Mouse (Mus musculus) 3T3-L1 (cell line): ENCODE measurements around the gene Ankrd13a.

Experiments
- DNase-seq: peaks from one replicate; pipeline ENCODE4 v3.0.0-alpha.2; 2015; ENCODE audit warnings: low read depth, low spot score

Ankrd13a gene

DNA sequence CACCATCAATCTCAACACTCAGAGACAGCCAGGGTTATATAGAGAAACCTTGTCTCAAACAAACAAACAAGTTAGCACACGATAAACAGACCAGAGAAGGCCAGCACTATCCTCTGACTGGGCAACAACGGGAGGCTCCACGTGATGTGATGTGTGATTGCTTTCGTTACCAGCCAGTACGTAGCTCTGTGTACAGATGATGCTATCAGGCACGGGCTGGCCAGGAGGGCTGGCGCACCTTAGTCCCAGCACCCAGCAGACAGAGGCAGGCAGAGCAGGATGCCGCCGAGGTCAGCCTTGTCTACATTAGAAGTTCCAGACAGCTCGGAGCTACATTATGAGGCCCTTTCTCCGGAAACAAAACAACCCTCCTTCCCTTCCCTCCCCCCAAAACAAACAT is 25.4 kb downstream of the Ankrd13a start:
- DNase-seq, result no peak

DNA sequence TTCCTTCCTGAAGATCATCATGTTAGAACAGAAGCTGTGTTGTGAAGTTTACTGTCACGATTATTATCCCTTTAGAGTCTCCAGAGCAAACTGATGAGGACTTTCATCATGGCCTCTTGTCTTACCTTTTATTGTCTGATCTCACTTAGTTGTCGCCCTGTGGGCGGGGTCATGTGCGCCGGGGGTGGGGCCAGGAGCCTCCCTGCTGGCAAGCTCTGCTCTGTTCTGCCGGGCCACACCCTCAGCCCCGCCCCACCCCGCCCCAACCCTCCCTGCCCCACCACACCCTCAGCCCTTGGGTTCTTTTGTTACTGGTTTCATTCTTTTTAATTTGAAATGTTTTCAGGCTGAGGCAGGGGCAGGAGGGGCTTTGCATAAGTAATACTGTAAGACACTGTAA is 26.6 kb downstream of the Ankrd13a start:
- peak; percentile 52 for DNase-seq

DNA sequence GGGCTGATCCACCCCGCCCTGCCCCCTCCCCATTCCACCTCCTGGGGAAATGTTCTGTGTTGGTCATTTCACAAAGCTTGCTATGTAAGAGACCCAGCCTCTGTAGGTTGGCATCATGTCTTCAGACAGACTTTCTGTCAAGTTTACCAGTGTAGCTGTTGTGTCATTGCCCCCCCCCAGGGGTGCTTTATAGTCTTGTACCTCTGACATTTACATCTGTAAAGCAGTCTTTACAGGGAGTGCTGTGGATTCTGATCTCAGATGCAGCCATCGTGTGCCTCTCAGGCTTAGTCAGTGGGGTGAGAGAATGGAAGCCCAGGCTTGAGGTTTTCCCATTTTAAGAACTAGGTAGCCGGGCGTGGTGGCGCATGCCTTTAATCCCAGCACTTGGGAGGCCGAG is 27.4 kb downstream of the Ankrd13a start:
- no peak for DNase-seq

DNA sequence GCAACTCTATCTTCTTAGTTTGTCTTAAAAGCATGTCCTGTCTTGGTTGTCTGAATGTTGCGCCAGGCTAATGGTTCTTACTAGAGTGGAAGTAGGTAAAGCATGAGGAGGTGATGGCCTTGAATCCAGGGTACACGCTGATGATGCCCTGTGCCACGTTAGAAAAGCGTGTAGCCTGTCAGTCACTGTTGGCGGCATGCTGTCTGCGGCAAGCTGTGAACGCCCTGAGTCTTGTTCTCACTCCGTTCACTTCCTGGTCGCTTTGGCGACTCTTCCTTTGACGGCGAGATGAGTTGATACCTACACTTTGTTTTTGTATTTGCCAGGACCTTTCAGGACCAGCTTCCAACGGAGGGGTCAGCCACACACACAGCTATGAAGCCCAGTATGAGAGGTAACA is 28.8 kb downstream of the Ankrd13a start:
- no peak for DNase-seq

DNA sequence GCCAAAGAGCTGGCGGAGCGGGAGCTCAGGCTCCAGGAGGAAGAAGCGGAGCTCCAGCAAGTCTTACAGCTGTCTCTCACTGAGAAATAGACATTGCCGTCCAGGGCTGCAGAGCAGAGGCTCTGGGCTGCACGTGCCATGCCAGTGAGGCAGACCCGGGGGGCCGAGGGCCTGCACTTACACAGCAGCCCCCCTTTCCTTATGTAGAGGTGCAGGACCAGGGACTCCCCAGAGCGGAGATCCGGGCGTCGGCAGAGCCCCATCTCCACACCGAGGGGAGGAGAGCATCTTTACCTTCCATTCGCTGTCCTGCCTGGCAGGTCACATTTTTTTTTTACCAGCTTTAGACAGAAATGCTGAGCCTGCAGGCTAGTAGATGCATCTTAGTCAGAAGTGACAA is 29.9 kb downstream of the Ankrd13a start:
- DNase-seq, result no peak

DNA sequence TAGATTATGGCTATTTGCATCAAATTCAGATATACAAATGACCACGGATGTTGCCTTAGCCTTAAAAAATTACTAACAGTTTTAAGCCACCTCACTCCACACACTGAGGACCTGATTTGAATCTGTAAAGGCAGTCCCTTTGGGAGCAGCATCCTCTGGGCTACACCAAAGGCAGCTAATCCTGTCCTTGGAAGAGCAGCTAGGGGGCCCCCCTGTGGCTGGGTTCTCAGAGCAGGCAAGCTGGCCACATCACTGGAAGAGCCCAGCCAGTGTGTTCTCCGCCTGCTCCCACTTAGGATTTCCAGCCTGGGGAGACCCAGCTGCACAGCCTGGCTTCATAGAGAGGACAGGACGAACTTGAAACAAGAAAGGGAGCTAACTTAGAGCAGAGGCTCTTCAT is 30.5 kb downstream of the Ankrd13a start:
- peak; percentile 52 for DNase-seq

DNA sequence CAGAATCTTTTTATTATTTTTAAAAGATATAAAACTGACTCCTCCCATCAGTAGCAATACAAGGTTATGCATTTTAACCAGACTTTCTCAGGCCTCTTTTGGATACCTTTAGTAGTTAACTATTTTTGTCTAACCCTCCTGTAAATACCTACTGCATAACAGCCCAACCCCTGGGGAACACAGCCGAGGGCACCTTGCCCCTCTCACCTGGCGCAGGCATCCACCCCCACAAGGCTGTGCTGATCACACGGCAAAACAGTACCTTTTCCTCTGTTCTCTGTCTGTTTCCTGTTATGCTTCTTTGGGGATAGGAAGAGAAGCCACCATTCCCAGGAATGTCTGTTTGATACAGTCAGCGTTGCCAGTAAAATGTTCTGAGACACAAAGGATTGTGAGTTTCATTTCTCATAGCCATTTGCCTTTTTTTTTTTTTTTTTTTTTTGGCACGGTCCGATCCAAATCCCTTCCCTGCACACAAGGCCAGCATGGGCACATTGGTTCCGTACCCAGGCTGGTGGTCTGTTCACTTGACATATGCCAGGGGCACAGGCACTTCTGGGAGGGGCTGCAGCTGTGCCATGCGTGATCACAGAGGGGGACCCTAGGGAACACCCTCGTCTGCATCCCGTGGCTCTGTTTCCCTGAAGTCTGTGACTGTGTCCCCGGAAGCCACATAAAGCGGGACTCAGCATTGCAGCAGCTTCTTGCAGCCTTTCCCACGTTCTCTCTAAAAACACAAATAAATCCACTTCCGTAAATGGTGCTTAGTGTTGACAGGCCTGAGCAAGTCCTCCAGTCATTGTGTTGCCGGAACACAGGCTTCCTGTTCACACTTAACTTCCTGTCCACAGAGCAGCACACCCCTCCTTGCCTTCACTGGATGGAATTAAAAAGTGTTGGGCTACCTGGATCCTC is 31.2 kb downstream of the Ankrd13a start:
- no peak for DNase-seq

DNA sequence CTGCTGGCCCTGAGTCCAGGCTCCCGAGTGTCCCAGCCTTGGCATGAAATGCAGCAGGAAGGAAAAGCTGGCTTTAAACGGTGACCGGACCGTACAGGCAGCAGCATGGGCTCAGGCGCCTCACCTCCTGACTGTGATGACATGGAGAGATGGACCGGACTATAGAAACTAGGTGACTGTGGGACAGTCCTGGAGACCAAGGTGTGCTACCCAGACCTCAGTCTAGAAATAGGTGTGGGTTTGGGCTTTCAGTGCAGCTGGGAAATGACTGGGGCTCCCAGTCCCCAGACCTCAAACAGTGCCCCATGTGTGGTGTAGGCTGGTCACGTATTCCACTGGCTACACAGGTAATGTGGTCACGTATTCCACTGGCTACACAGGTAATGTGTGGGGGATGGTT is 32.2 kb downstream of the Ankrd13a start:
- no peak for DNase-seq

DNA sequence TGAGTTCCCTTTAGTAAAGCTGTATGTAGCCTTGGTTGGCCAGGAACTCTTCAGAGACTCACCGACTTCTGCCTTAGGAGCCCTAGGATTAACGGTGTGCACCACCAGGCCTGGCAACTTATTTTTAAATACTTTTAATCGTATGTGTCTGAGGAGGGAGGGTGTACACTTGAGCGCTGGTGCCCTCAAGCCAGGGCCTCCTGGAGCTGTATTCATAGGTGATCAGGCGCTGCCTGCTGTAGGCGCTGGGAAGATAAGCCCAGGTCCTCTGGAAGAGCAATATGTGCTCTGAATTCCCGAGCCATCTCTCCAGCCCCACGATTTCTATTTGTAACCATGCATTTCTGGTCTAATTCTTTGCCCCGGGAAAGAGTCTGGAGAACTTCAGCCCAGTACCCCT is 32.6 kb downstream of the Ankrd13a start:
- DNase-seq, result no peak

DNA sequence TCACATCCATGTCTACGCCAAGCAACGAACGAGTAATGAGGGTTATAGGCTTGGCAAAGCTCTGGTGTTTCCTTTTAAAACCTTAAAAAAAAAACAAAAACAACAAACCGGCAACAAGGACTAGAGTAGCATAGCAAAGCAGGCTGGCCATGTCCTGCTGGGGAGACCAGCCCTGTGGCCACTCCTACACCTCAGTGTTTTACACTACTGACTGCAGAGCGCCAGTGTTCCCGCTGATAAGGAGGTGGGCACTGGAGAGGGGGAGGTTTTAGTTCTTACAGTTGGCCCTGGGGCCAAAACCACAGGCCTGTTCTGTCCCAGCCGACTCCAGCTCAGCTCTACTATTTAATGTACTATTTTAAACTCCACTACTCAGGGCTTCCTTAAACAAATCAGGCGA is 33.0 kb downstream of the Ankrd13a start:
- DNase-seq, result no peak

DNA sequence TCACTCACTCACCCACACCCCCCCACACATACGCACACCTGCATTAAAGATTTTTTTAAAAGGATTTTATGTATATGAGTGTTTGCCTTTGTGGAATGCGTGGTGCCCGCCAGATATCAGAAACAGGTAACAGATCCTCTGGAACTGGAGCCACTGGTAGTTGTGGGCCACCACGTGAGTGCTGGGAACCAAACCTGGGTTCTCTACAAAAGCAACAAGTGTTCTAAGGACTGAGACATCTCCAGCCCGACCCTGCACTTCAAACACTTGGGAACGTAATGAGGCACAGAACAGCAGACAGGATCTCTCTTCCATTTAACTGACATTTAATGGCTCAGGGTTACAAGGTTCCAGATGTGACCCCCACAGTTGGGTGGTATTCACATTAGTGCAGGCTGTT is 33.4 kb downstream of the Ankrd13a start:
- DNase-seq, result no peak

DNA sequence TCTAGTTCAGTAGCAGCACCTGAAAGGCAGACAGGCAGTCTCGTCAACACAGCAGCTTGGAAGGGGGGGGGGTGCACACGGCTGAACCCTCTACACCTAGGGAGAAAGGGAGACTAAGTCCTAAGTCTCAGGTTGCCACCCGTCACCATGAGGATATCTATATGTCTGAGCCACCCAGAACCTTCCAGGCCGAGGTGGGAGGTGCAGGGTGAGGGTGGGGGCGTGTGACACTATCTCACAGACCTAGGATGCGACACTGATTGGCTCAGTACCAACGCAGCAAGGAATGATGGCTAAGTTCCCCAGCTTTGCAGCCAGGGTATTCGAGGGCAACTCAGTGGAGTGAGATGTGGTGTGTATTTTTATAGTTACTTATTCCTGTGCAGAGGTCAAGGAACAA is 33.9 kb downstream of the Ankrd13a start:
- no peak for DNase-seq

DNA sequence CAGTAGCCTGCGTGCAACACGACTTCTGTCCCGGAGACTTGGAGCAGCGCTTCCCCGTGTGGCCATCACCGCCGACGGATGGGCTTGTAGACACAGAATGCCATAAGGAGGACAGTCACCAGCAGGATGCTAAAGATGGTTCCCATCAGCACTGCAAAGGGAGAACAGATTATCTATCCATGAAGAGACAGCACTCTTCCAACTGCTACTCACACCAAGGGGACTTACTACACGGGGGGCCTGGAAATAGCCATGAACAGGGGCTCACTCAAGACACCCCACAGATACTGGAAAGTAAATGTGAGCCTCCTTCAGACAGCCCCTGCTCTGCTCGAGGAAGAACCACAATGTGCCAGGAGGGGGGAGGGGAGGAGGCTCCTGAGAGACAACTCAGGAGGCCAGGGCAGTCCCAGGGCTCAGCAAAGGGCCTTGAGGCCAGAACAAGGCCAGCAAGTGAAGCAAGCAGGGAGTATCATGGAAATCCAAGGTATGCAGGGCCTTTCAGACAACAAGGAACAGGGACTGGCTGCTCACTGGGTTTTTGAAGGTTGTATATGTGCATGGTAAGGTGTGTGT is 34.8 kb downstream of the Ankrd13a start:
- DNase-seq, result no peak

DNA sequence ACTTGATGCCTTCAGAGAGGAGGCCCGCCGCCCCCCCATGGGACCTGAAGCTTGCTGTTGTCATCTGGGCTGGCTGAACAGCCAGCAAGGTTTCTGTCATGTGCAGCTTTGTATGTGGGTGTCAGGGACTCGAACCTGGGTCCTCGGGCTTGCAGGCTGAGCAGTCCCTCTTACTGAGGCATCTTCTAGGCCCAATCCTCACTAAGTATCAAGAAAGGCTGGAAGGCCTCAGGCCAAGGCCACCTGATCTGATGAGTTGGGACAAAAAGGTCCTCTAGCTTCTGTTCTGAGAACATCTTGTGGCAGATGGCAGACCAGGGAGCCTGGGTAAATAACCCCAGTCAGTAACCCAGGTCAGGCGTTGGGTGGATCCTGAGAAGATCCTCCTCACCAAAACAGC is 35.3 kb downstream of the Ankrd13a start:
- no peak for DNase-seq

DNA sequence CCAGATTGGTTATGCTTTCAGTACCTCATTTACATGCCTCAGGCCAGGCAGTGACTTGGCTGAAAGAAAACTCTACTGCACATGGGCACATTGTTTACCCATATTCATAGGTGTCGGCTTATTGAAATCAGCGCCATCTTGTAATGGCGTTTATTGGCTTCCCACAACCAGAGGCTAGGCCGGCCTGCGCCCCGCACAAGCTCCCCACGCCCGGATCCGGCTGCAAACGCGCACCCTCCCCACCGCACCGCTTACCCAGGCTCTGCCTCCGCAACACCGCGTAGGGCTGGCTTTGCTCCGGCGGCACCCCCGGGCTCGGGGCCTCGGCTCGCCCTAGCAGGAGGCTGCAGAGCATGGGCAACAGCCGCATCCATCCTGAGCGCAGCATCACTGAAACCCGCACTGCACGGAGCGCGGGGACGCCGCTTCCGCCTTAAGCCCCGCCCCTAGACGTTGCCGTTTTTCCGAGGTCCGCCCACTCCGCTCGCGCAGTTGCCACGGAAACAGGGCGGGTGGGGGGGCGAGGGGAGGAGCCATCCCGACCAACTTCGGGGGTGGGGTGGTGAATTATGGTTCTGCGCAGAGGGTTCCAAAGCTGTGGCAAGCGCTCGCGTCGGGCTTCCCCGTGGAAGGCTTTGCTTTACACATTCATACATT is 39.2 kb downstream of the Ankrd13a start:
- peak; percentile 86 for DNase-seq

DNA sequence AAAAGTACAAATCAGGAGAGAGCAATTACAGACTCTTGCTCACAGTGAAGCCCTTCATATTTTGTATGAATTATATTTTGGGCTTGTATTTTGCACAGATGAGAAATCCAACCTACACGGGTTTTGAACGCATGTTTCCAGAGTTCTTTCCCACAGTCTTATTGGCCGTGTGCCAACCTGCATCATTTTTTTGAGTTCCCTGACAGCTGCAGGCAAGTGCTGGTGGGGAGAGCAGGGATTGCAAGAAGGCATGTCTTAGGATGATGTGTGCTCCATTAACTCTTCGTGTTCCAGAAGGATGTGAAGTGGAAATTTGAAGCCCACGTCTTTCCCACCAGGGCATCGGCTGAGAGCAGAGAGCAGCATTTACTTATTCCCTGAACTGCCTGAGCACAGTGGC is 42.1 kb downstream of the Ankrd13a start:
- DNase-seq, result peak; percentile 31

DNA sequence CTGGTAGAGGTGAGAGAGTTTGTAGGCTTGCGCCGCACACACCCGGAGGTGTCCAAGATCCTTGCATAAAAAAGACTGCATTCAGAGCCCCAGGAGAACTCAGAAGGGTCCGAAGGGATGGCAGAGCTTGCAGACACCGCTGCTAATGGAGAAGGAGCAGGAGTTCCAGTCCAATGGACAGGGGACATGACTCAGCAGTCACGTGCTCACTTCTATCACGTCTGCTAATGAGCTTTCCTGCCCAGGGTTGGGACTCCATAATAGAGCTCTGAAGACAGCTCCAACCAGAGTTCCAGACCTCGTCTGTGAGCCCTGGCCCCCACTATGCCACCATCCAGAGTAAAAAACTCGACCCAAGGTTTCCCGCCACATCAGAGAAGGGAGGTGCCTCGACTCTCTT is 43.6 kb downstream of the Ankrd13a start:
- no peak for DNase-seq

DNA sequence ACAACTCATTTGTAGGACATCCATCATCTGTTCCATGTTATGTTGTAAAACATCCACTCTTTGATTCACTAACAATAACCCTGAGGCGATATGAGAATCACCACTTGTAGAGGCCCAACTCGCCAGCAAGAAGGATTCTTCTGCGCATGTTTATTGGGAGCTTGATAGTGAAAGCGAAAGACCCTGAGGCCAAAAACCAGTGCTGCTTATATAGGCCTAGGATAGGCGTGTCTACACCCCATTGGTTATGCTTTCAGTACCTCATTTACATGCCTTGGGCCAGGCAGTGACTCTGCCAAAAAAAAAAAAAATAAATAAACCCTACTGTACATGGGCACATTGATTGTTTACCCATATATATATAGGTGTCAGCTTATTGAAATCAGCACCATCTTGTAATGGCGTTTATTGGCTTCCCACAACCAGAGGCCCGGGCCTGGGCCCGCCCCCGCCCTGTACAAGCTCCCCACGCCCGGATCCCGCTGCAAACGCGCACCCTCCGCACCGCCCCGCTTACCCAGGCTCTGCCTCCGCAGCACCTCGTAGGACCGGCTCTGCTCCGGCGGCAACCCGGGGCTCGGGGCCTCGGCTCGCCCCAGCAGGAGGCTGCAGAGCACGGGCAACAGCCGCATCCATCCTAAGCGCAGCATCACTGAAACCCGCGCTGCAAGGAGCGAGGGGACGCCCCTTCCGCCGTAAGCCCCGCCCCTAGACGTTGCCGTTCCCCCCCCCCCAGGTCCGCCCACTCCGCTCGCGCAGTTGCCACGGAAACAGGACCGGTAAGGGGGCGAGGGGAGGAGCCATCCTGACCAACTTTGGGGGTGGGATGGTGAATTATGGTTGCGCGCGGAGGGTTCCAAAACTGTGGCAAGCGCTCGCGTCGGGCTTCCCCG is 48.6 kb downstream of the Ankrd13a start, which contains the start of gene 1500011B03Rik:
Gene 1500011B03Rik, minus strand, starts transcription at position 673 of the 893 bp plus-strand sequence.
- peak; percentile 45 for DNase-seq

DNA sequence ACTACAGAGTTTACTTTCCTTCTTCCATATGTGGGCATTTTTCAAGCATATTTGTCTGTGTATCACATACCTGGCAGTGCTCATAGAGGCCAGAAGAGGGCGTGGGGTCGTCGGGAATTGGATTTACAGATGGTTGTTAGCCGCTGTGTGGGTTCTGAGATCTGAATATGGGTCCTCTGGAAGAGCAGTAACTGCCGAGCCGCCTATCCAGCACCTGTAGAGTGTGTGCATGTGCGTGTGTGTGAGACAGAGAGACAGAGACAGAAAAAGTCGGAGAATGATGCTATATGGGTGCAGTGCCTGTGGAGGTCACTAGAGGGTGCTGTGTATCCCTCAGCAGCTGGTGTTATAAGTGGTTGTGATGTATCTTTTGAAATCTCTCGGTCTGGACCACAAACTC is 49.7 kb downstream of the Ankrd13a start:
- peak; percentile 71 for DNase-seq

DNA sequence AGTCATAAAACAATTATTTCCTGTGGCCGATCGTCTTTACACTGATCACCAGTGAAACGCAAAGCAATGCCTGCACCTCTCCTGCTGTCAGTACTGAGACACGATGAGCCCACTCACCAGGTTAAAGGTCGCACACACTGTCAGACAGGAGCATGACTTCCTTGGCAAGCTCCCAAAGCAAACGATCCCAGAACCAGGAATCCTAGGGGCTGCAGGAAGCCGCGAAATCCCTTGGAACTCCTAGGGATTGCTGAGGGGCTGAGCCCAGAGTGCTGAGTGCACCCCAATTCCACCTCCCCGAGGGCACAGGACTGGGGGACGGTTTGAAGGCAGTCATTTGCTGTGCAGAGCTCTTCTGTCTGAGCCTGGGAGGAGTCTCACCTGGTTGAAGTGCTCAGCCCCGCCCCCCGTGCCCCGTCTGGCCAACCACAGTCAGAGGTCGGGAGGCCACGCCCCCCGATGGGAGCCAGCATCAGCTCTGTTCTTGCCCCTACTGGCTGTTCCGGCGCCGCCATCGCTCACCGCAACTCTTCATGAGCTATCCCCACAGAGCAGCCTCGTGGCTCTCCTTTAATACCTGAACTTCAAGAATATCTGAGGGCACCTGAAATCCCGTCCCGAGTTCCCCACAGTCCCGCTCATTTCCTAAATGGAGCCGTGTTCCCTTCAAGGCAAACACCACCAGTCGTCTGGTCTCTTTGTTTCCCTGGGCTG is 51.7 kb downstream of the Ankrd13a start:
- no peak for DNase-seq

DNA sequence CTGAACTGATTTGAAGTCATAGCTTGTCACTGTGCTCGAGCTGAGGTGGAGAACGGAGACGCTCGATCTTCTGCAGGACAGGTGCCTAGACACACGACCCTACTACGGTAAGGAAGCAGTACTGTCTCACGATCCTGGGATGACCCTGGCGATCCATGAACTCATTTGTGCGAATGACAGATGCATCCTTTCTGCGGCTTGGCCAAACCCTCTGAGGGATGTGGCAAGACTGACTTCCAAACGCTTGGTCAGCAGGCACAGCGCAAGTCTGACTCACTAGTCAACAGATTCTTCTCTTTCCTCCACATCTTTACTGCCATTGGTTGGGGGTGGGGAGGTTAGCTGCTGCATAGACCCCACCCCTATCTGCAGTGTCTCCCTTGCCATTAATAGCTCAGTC is 53.0 kb downstream of the Ankrd13a start:
- peak; percentile 76 for DNase-seq
